Mouse (Mus musculus) T-helper 1 cell (primary cell): ENCODE measurements around the gene Ndp.

Experiments
- in situ Hi-C: fragments of 300-600 bp; cut with MboI, MseI; formaldehyde crosslinking; loops from one replicate; pipeline ENCODE4 v1.15.1; 2025; ENCODE audit warnings: high pct_unique_total_duplicates

Ndp gene

DNA sequence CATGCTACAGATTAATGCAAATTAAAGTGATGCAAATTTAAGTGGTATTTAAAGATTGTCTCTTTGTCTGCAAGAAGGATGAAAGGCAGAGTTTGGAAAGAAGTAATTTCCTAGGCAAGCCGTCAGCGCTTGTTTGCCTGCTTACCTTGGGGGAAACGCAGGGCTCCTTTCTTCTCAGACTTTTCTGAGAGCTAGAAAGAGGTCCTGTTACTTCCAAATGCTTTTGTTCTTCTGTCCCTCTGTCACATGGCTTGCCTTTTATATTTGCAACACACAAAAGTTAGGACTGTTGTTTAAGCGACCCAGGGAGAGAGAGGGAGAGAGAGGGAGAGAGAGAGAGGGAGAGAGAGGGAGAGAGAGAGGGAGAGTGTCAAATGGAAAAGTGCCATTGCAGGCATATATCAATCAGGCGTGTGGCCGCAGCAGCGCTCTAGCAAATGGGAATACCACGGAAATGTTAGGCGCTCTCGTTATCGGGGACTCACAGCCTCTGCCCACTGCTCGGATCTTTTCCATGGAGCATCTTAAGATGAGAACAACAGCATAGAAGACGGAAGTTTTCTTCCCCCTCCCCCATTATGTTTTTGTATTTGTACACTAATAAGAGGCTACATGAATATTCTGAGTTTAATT lies at the start of gene Ndp:
Gene Ndp (minus strand): TSS at position 534 of the 633 bp plus-strand sequence.
- in situ Hi-C loops: no loop called here

DNA sequence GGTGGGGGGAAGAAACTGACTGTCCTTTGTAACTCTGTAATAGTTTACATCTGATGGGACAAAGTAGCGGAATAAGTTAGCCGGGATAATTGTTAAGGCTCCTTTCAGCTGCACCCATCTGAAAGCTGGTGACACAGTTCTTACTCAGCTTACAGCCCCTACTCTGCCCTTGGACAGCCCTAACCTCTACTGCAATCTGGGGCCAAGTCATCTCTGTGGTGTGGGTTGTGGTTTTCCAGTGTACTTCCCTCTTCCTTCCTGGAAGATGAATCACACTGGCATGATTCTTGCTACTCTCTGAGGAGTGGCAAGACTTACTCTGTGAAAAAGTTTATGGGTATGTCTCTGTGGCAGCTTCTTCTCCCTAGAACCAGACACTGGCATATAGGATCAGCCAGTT lies 43.2 kb upstream of the Ndp start:
- in situ Hi-C loops: no loop called here

GRCm38 (mm10) chrX:16918006-16918405 lies 6.4 kb upstream of the Ndp start:
- in situ Hi-C loops: no loop called here

- in situ Hi-C loops: no loop called here
These were observed 1.5 kb upstream of the Ndp start for GRCm38 (mm10) chrX:16913118-16913517.

- in situ Hi-C loops: no loop called here
These were observed 337 bp upstream of the Ndp start for GRCm38 (mm10) chrX:16911911-16912310.

DNA sequence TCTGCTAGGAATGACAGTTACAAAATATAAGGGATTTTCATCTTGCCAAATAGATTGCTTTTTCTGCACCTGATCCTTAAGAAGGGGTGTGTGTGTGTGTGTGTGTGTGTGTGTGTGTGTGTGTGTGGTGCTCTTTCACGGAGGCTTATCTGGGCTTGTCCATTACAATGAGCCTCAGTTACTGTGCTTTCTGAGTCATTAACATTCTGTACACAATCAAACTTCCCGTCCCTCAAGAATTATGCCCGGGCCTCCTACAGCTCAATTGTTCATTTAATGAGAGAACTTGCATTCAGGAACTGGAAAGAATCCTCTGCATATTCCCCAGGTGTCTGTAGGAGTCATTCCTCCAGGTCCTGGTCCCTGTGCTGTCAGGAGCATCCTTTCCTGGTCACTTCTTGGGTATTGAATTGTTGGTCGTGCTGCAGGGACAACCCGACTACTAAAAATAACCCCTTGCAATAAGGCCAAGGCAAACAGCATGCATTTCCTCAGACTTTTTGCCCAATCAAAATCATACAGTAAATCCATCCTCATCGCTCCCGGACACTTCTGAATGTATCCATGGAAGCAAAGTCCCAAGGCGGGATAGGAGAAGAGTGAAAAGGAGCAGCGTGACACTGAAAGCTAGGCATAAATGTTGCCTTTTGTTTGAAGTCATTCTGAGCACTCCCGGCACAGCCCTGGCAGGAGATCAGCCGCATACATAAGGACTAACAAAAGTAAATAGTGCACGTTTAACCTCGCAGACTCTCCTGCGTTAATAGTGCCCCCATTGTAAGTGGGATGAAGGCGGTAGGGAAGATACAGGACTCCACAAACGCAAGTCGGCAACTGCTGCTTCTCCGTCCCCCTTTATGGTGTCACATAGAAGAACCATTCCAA lies 1.1 kb downstream of the Ndp start:
- in situ Hi-C loops: no loop called here

DNA sequence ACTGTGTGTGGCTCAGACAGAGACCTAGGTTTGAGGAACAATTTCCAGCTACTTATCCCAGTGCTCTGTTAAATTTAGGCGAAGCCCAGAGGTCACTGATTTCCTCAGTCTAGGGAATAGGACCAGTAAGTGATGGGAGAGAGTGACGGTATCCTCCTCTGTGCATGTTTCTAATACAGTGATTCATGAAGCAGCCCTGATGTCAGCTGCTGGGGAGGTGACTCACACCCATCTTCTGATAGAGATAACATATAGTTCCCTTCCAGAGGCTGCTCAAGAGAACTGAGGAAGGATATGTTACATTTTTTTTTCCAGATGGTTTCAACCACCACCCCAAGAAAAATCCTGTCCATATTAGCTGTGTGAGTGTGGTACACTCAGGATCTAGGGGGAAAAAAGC lies 2.9 kb downstream of the Ndp start:
- in situ Hi-C loops: no loop called here

DNA sequence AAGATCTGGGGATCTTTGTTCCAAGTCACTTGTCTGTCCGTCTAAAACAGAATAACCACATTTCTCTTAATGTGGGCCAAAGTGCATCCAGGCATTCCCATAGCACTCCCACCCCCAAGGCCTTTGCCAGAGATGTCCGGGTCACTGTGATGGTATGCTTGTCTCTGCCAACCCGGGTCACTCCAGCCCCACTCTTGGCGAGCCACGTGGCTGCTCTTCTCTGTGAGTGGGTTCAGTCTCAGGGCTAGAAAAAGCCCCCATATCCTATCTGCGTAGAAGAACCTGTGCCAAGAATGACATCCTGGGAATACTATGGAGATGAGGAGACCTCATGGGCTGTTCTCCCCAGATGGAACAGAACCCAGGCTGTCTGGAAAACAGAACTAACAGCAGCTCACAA lies 4.0 kb downstream of the Ndp start:
- in situ Hi-C loops: no loop called here

- in situ Hi-C loops: no loop called here
These were observed 17.0 kb downstream of the Ndp start for GRCm38 (mm10) chrX:16894377-16895175.

GRCm38 (mm10) chrX:16867640-16868314 lies 43.8 kb downstream of the Ndp start:
- in situ Hi-C loops: no loop called here

GRCm38 (mm10) chrX:16860244-16860643 lies 51.3 kb downstream of the Ndp start:
- in situ Hi-C loops: no loop called here

GRCm38 (mm10) chrX:16846034-16846433 lies 65.5 kb downstream of the Ndp start:
- in situ Hi-C loops: no loop called here

GRCm38 (mm10) chrX:16841443-16841842 lies 70.1 kb downstream of the Ndp start:
- in situ Hi-C loops: no loop called here

GRCm38 (mm10) chrX:16837293-16837692 lies 74.3 kb downstream of the Ndp start:
- in situ Hi-C loops: no loop called here

GRCm38 (mm10) chrX:16836488-16837082 lies 75.0 kb downstream of the Ndp start:
- in situ Hi-C loops: no loop called here
